Mouse (Mus musculus): ENCODE measurements around the gene Lmod3.

GRCm38 (mm10) chr6:97278878-97279277 is 26.3 kb upstream of the Lmod3 start:
- no peak for TF ChIP-seq POLR2A (IDR thresholded peaks at IDR 0.05; ENCODE audit: borderline replicate concordance, low read depth, low read length)
- no peak for TF ChIP-seq CTCF (IDR thresholded peaks at IDR 0.05; ENCODE audit: low read depth, low read length)

Data from bone marrow macrophage, adult 2 months (primary cell).